8 mouse cellular contexts compared by ENCODE assay signal in genomic region chr8:95807861-95808260, GRCm38 (mm10). TPM values are rescaled to one million over a fixed set of nuclear protein-coding genes. Genes with fewer than 3 reads are reported as not detected.
A peak's percentile ranks its signal among the peaks of the same experiment; 100 is the strongest.
DNase-seq lines count a peak whose midpoint lies in the region; ATAC-seq lines count a peak whose summit lies in the region.

No protein-coding gene starts in this region.

- DNase-seq in T-cell, adult 2 months (ENCODE audit: low spot score): peak; percentile 93
- peak; percentile 89 to 91 for DNase-seq in cerebellum, postnatal 36 days
- DNase-seq in frontal cortex, postnatal 36 days (ENCODE audit: low spot score in 2 of 2): peak; percentile 92 to 97
- DNase-seq in left cerebral cortex, adult 11 months (ENCODE audit: low spot score): peak; percentile 96
- peak; percentile 93 to 96 for DNase-seq in lung, postnatal 4 days
- peak; percentile 90 for DNase-seq in retina, postnatal 7 days (ENCODE audit: low read depth, low spot score)
- peak; percentile 66 for DNase-seq in urinary bladder, adult 2 months (ENCODE audit: low spot score)

- peaks cover 23% of the 10 kb centered on the region for H3K4me1 ChIP-seq in hindbrain, embryonic 15.5 days (replicated peaks)

- peak overlapping the region; percentile 59 for H3K4me2 ChIP-seq in hindbrain, embryonic 15.5 days

- ATAC-seq in hindbrain, embryonic 15.5 days (ENCODE audit: low FRiP score, low read depth): peak; percentile 93

- 0% methylated on average over 20 of the region's 20 CpGs for WGBS in hindbrain, embryonic 15.5 days

- no peaks in the 10 kb centered on the region for H3K27me3 ChIP-seq in hindbrain, embryonic 15.5 days

- peak overlapping the region; percentile 49 for H3K9ac ChIP-seq in hindbrain, embryonic 15.5 days

- H3K4me3 ChIP-seq in hindbrain, embryonic 15.5 days: peak overlapping the region; percentile 78

- H3K27ac ChIP-seq in hindbrain, embryonic 15.5 days (replicated peaks): peak overlapping the region; percentile 94

- no peaks in the 10 kb centered on the region for H3K9me3 ChIP-seq in hindbrain, embryonic 15.5 days

- H3K36me3 ChIP-seq in hindbrain, embryonic 15.5 days: no peaks in the 10 kb centered on the region

RNA-seq across cellular contexts. Expression of gene Cnot1, which starts 0.6 kb away (rescaled TPM):
- 37.3 and 39.2 TPM in 2 replicates for polyA plus RNA-seq in hindbrain, embryonic 15.5 days (2015; fragmentation: Nextera tagmentation; extraction: Ambion mirVana)
- 52.5 and 62.5 TPM in 2 replicates for polyA plus RNA-seq in urinary bladder, adult 2 months (2012; rRNA removed)

RNA-seq across cellular contexts. Expression of gene Sap18b, which starts 17.3 kb away (rescaled TPM):
- polyA plus RNA-seq in hindbrain, embryonic 15.5 days (2015; fragmentation: Nextera tagmentation; extraction: Ambion mirVana): 235 and 255 TPM in 2 replicates
- 122 and 134 TPM in 2 replicates for polyA plus RNA-seq in urinary bladder, adult 2 months (2012; rRNA removed)

RNA-seq across cellular contexts. Expression of gene Slc38a7, which starts 45.5 kb away (rescaled TPM):
- 25.0 and 26.1 TPM in 2 replicates for polyA plus RNA-seq in hindbrain, embryonic 15.5 days (2015; fragmentation: Nextera tagmentation; extraction: Ambion mirVana)
- 19.9 and 22.2 TPM in 2 replicates for polyA plus RNA-seq in urinary bladder, adult 2 months (2012; rRNA removed)

Comparison
In these comparisons a context has a peak if more than half of its experiments do, and no peak if none do; other contexts are left out.
1. Peak in every context shown above with its lines: DNase-seq, ATAC-seq, H3K4me3 ChIP-seq and H3K27ac ChIP-seq.